Mouse (Mus musculus) frontal cortex, postnatal 25 days (tissue): ENCODE measurements around the gene Clec16a.
A peak's percentile ranks its signal among the peaks of the same experiment; 100 is the strongest.

Experiments used
- DNase-seq, 2 experiments: peaks; one replicate each; pipeline ENCODE4 v3.0.0; 2022; ENCODE audit warnings: low spot score in 2 of 2

Gene Clec16a

GRCm38 (mm10) chr16:10581234-10581898 lies 36.2 kb downstream of the Clec16a start:
- DNase-seq = no peak

GRCm38 (mm10) chr16:10585165-10585564 lies 40.0 kb downstream of the Clec16a start:
- no peak for DNase-seq

GRCm38 (mm10) chr16:10586546-10586945 lies 41.4 kb downstream of the Clec16a start:
- no peak for DNase-seq

GRCm38 (mm10) chr16:10599888-10600740 lies 55.0 kb downstream of the Clec16a start:
- DNase-seq = no peak

GRCm38 (mm10) chr16:10607802-10608201 lies 62.7 kb downstream of the Clec16a start:
- no peak for DNase-seq

GRCm38 (mm10) chr16:10609921-10610320 lies 64.8 kb downstream of the Clec16a start:
- DNase-seq = no peak

- DNase-seq = no peak
Observed at GRCm38 (mm10) chr16:10610801-10611200, 65.7 kb downstream of the Clec16a start.

- no peak for DNase-seq
Observed at GRCm38 (mm10) chr16:10611306-10611705, 66.2 kb downstream of the Clec16a start.

- no peak for DNase-seq
Observed at GRCm38 (mm10) chr16:10613996-10614395, 68.9 kb downstream of the Clec16a start.

- no peak for DNase-seq
Observed at GRCm38 (mm10) chr16:10620961-10621614, 75.9 kb downstream of the Clec16a start.

- no peak for DNase-seq
Observed at GRCm38 (mm10) chr16:10621710-10622109, 76.6 kb downstream of the Clec16a start.

GRCm38 (mm10) chr16:10626116-10626515 lies 81.0 kb downstream of the Clec16a start:
- no peak for DNase-seq

GRCm38 (mm10) chr16:10627136-10627668 lies 82.1 kb downstream of the Clec16a start:
- no peak for DNase-seq

- DNase-seq = no peak
Observed at GRCm38 (mm10) chr16:10628030-10628555, 83.0 kb downstream of the Clec16a start.

GRCm38 (mm10) chr16:10628960-10629359 lies 83.8 kb downstream of the Clec16a start:
- no peak for DNase-seq

GRCm38 (mm10) chr16:10629361-10629760 lies 84.2 kb downstream of the Clec16a start:
- DNase-seq = no peak

- no peak for DNase-seq
Observed at GRCm38 (mm10) chr16:10634940-10635339, 89.8 kb downstream of the Clec16a start.

- no peak for DNase-seq
Observed at GRCm38 (mm10) chr16:10637898-10638297, 92.8 kb downstream of the Clec16a start.

GRCm38 (mm10) chr16:10639111-10639889 lies 94.2 kb downstream of the Clec16a start:
- no peak for DNase-seq

- peak; percentile 60 to 70 for DNase-seq
Observed at GRCm38 (mm10) chr16:10640041-10640440, 94.9 kb downstream of the Clec16a start.

- DNase-seq = no peak
Observed at GRCm38 (mm10) chr16:10641146-10641545, 96.0 kb downstream of the Clec16a start.
